Mouse (Mus musculus) liver, embryonic 15.5 days (tissue): ENCODE measurements around the gene Phactr1. TPM values are rescaled to one million over a fixed set of nuclear protein-coding genes. Genes with fewer than 3 reads are reported as not detected.

Experiments
- ATAC-seq: fragments of 200-750 bp; cut with Nextera tagmentation; 2 replicates; pipeline ENCODE4 v1.8.0; 2017; ENCODE audit warnings: moderate number of reproducible peaks, mild to moderate bottlenecking, moderate library complexity; ENCODE audit not compliant: insufficient read depth
- H3K27ac ChIP-seq: fragments of 300-500 bp; sonication (generic); replicated peaks from 2 replicates; pipeline ENCODE4 v1.5.1; 2015; ENCODE audit warnings: mild to moderate bottlenecking, inconsistent platforms
- H3K27me3 ChIP-seq: fragments of 300-500 bp; sonication (generic); 2 replicates; pipeline ENCODE4 v1.6.1; 2015; ENCODE audit warnings: mild to moderate bottlenecking, inconsistent platforms
- H3K36me3 ChIP-seq: fragments of 300-500 bp; sonication (generic); replicated peaks from 2 replicates; pipeline ENCODE4 v1.6.1; 2015; ENCODE audit warnings: moderate library complexity, mild to moderate bottlenecking, inconsistent platforms
- H3K4me1 ChIP-seq: fragments of 300-500 bp; sonication (generic); replicated peaks from 2 replicates; pipeline ENCODE4 v1.6.1; 2015; ENCODE audit warnings: inconsistent platforms
- H3K4me2 ChIP-seq: fragments of 300-500 bp; sonication (generic); 2 replicates; pipeline ENCODE4 v1.6.1; 2015; ENCODE audit warnings: moderate library complexity, mild to moderate bottlenecking, inconsistent platforms
- H3K4me3 ChIP-seq: fragments of 300-500 bp; sonication (generic); replicated peaks from 2 replicates; pipeline ENCODE4 v1.5.1; 2015; ENCODE audit warnings: mild to moderate bottlenecking, inconsistent platforms
- H3K9ac ChIP-seq: fragments of 300-500 bp; sonication (generic); 2 replicates; pipeline ENCODE4 v1.6.1; 2015; ENCODE audit warnings: moderate library complexity, mild to moderate bottlenecking, inconsistent platforms
- H3K9me3 ChIP-seq: fragments of 300-500 bp; sonication (generic); replicated peaks from 2 replicates; pipeline ENCODE4 v1.6.1; 2016; ENCODE audit warnings: inconsistent platforms
- WGBS: fragments of 180-500 bp; shearing (Covaris S2); methylation state at CpG from one replicate; pipeline ENCODE4 v1.1.7; 2015; ENCODE audit warnings: mixed read lengths; ENCODE audit not compliant: insufficient replicate concordance; 5-methylcytosine and 5-hydroxymethylcytosine counted together
- polyA plus RNA-seq: library from polyadenylated mRNA; unstranded; fragments of >200 nt; fragmentation: Nextera tagmentation; extraction: Ambion mirVana; gene quantifications from 2 replicates; pipeline ENCODE4 v1.2.1, GENCODE M21; 2015

The Phactr1 gene
- polyA plus RNA-seq, 1 experiment from 2014 or later = 0.82 TPM

- Histone ChIP-seq H3K27me3 (no peaks in the 10 kb centered on the region), H3K9me3 (no peaks in the 10 kb centered on the region), H3K4me1 (peaks cover 18% of the 10 kb centered on the region), H3K4me2 (no peak overlapping the region), H3K4me3 (no peak overlapping the region), H3K9ac (no peak overlapping the region), H3K27ac (no peak overlapping the region), H3K36me3 (0 out of 2 replicates have a peak, but pooled peaks cover 2% of the 10 kb centered on the region)
- ATAC-seq = no peak
- 71% methylated on average over 9 of the region's 9 CpGs for WGBS
Observed at GRCm38 (mm10) chr13:43167721-43168120, 487.3 kb downstream of the Phactr1 start.

GRCm38 (mm10) chr13:43171020-43171710 lies 490.7 kb downstream of the Phactr1 start, which contains the start of gene Tbc1d7:
Gene Tbc1d7 (minus strand): TSS chr13:43171501.
- no peaks in the 10 kb centered on the region for H3K9me3 ChIP-seq
- H3K27ac ChIP-seq = peak within 1 kb of the TSS; percentile 62
- peak within 1 kb of the TSS; percentile 65 for H3K4me3 ChIP-seq
- WGBS = under 1% methylated on average over 48 of the region's 48 CpGs
- H3K9ac ChIP-seq = peak within 1 kb of the TSS; percentile 64
- peak; percentile 95 for ATAC-seq
- peaks cover 21% of the 10 kb centered on the region for H3K4me1 ChIP-seq
- H3K4me2 ChIP-seq = peak within 1 kb of the TSS; percentile 86
- no peaks in the 10 kb centered on the region for H3K27me3 ChIP-seq
- H3K36me3 ChIP-seq = no peaks in the 10 kb centered on the region

GRCm38 (mm10) chr13:43172036-43172713 lies 491.8 kb downstream of the Phactr1 start:
- peak overlapping the region; percentile 64 for H3K9ac ChIP-seq
- 30% methylated on average over 14 of the region's 14 CpGs for WGBS

GRCm38 (mm10) chr13:43173262-43173661 lies 492.8 kb downstream of the Phactr1 start:
- Histone ChIP-seq H3K27ac (no peak overlapping the region), H3K9ac (no peak overlapping the region), H3K4me2 (peak overlapping the region; percentile 39), H3K4me1 (peaks cover 21% of the 10 kb centered on the region), H3K27me3 (no peaks in the 10 kb centered on the region), H3K9me3 (no peaks in the 10 kb centered on the region), H3K36me3 (no peaks in the 10 kb centered on the region), H3K4me3 (no peak overlapping the region)
- 11% methylated on average over 9 of the region's 9 CpGs for WGBS
- ATAC-seq = no peak

More at GRCm38 (mm10) chr13:43172036-43172713, 491.8 kb downstream of the Phactr1 start:
- Histone ChIP-seq H3K4me2 (peak overlapping the region; percentile 86), H3K27me3 (no peaks in the 10 kb centered on the region), H3K9me3 (no peaks in the 10 kb centered on the region), H3K4me3 (peak overlapping the region; percentile 65), H3K27ac (peak overlapping the region; percentile 62; the same call in 1 of the 2 replicates), H3K4me1 (peaks cover 21% of the 10 kb centered on the region), H3K36me3 (no peaks in the 10 kb centered on the region)
- ATAC-seq = no peak

- H3K27ac ChIP-seq = no peak overlapping the region
- H3K9me3 ChIP-seq = no peaks in the 10 kb centered on the region
- peaks cover 28% of the 10 kb centered on the region for H3K4me1 ChIP-seq
- no peak for ATAC-seq
- no peaks in the 10 kb centered on the region for H3K36me3 ChIP-seq
- H3K9ac ChIP-seq = no peak overlapping the region
- 75% methylated on average over 3 of the region's 3 CpGs for WGBS
- no peak overlapping the region for H3K4me2 ChIP-seq
- no peak overlapping the region for H3K4me3 ChIP-seq
- peaks cover 11% of the 10 kb centered on the region for H3K27me3 ChIP-seq
Observed at GRCm38 (mm10) chr13:43176676-43177075, 496.3 kb downstream of the Phactr1 start.

- H3K36me3 ChIP-seq = no peaks in the 10 kb centered on the region
- H3K27ac ChIP-seq = no peak overlapping the region
- H3K4me1 ChIP-seq = peaks cover 28% of the 10 kb centered on the region
- H3K9ac ChIP-seq = no peak overlapping the region
- WGBS = 65% methylated on average over 7 of the region's 7 CpGs
- H3K4me3 ChIP-seq = no peak overlapping the region
- no peaks in the 10 kb centered on the region for H3K9me3 ChIP-seq
- H3K4me2 ChIP-seq = no peak overlapping the region
- peaks cover 18% of the 10 kb centered on the region for H3K27me3 ChIP-seq
- no peak for ATAC-seq
Observed at GRCm38 (mm10) chr13:43177317-43177716, 496.9 kb downstream of the Phactr1 start.

- peak; percentile 58; the same call in 1 of the 2 replicates for ATAC-seq
- H3K4me2 ChIP-seq = peak overlapping the region; percentile 40
- 37% methylated on average over 7 of the region's 7 CpGs for WGBS
Observed at GRCm38 (mm10) chr13:43181104-43181503, 500.7 kb downstream of the Phactr1 start.

GRCm38 (mm10) chr13:43182465-43183201 lies 502.2 kb downstream of the Phactr1 start:
- WGBS = 14% methylated on average over 14 of the region's 14 CpGs
- 0 out of 2 replicates have a peak overlapping the region, but pooled peaks have one; percentile 9 for H3K4me3 ChIP-seq
- ATAC-seq = peak; percentile 28; the same call in 1 of the 2 replicates

More at GRCm38 (mm10) chr13:43181104-43181503, 500.7 kb downstream of the Phactr1 start:
- H3K36me3 ChIP-seq = no peaks in the 10 kb centered on the region
- no peak overlapping the region for H3K4me3 ChIP-seq
- H3K9ac ChIP-seq = no peak overlapping the region
- H3K4me1 ChIP-seq = peaks cover 37% of the 10 kb centered on the region
- no peaks in the 10 kb centered on the region for H3K9me3 ChIP-seq
- H3K27me3 ChIP-seq = peaks cover 37% of the 10 kb centered on the region
- H3K27ac ChIP-seq = no peak overlapping the region

GRCm38 (mm10) chr13:43183248-43184055 lies 503.0 kb downstream of the Phactr1 start:
- WGBS = 59% methylated on average over 8 of the region's 8 CpGs
- Histone ChIP-seq H3K27me3 (peaks cover 48% of the 10 kb centered on the region), H3K36me3 (no peaks in the 10 kb centered on the region), H3K27ac (no peak overlapping the region), H3K9me3 (no peaks in the 10 kb centered on the region), H3K4me1 (peaks cover 37% of the 10 kb centered on the region), H3K9ac (no peak overlapping the region), H3K4me3 (0 out of 2 replicates have a peak overlapping the region, but pooled peaks have one; percentile 9), H3K4me2 (peak overlapping the region; percentile 49)
- ATAC-seq = no peak

More at GRCm38 (mm10) chr13:43182465-43183201, 502.2 kb downstream of the Phactr1 start:
- H3K4me2 ChIP-seq = peak overlapping the region; percentile 49
- H3K27ac ChIP-seq = no peak overlapping the region
- H3K36me3 ChIP-seq = no peaks in the 10 kb centered on the region
- no peak overlapping the region for H3K9ac ChIP-seq
- peaks cover 43% of the 10 kb centered on the region for H3K27me3 ChIP-seq
- H3K4me1 ChIP-seq = peaks cover 37% of the 10 kb centered on the region
- H3K9me3 ChIP-seq = no peaks in the 10 kb centered on the region

- no peaks in the 10 kb centered on the region for H3K36me3 ChIP-seq
- no peaks in the 10 kb centered on the region for H3K9me3 ChIP-seq
- peaks cover 30% of the 10 kb centered on the region for H3K4me1 ChIP-seq
- no peak overlapping the region for H3K27ac ChIP-seq
- no peak for ATAC-seq
- peaks cover 62% of the 10 kb centered on the region for H3K27me3 ChIP-seq
- no peak overlapping the region for H3K4me2 ChIP-seq
- H3K4me3 ChIP-seq = no peak overlapping the region
- 79% methylated on average over 4 of the region's 4 CpGs for WGBS
- no peak overlapping the region for H3K9ac ChIP-seq
Observed at GRCm38 (mm10) chr13:43187736-43188135, 507.3 kb downstream of the Phactr1 start.
